Mouse (Mus musculus): ENCODE data around the gene Sapcd1. TPM values are rescaled to one million over a fixed set of nuclear protein-coding genes. Genes with fewer than 3 reads are reported as not detected.

The Sapcd1 gene
- polyA plus RNA-seq, 1 experiment from 2014 or later: 3.2 TPM

- no peaks in the 10 kb centered on the region; the same call in 1 of the 2 replicates for H3K27me3 ChIP-seq (replicated peaks; ENCODE audit: control insufficient read depth, insufficient read depth, low read length)
- H3K4me2 ChIP-seq (replicated peaks; ENCODE audit: low read depth): no peak overlapping the region
- no peak overlapping the region for H3K9ac ChIP-seq (ENCODE audit: low read depth, low read length)
- H3K9me3 ChIP-seq (ENCODE audit: control insufficient read depth): no peaks in the 10 kb centered on the region
- peaks cover 9% of the 10 kb centered on the region; the same call in 1 of the 2 replicates for H3K4me1 ChIP-seq (replicated peaks; ENCODE audit: control insufficient read depth, insufficient read depth, low read length)
- H3K36me3 ChIP-seq (ENCODE audit: control insufficient read depth, insufficient read depth): peaks cover 33% of the 10 kb centered on the region
- no peak for ATAC-seq
- no peak overlapping the region for H3K27ac ChIP-seq (ENCODE audit: low read depth, low read length)
- no peak overlapping the region for H3K4me3 ChIP-seq (ENCODE audit: low read depth, low read length)
- 71% methylated on average over 8 of the region's 8 CpGs for WGBS
- no peak for TF ChIP-seq CTCF (IDR thresholded peaks at IDR 0.05; ENCODE audit: low read depth)
Measured at GRCm38 (mm10) chr17:35061299-35061698, 33.5 kb upstream of the Sapcd1 start.

GRCm38 (mm10) chr17:35060737-35061297 lies 33.0 kb upstream of the Sapcd1 start:
- Histone ChIP-seq H3K27me3 (replicated peaks; ENCODE audit: control insufficient read depth, insufficient read depth, low read length) (no peaks in the 10 kb centered on the region; the same call in 1 of the 2 replicates), H3K36me3 (ENCODE audit: control insufficient read depth, insufficient read depth) (peaks cover 38% of the 10 kb centered on the region), H3K9ac (ENCODE audit: low read depth, low read length) (no peak overlapping the region), H3K4me3 (ENCODE audit: low read depth, low read length) (no peak overlapping the region), H3K4me2 (replicated peaks; ENCODE audit: low read depth) (peak overlapping the region; percentile 76; the same call in 1 of the 2 replicates), H3K4me1 (replicated peaks; ENCODE audit: control insufficient read depth, insufficient read depth, low read length) (peaks cover 9% of the 10 kb centered on the region; the same call in 1 of the 2 replicates), H3K27ac (ENCODE audit: low read depth, low read length) (no peak overlapping the region), H3K9me3 (ENCODE audit: control insufficient read depth) (no peaks in the 10 kb centered on the region)
- no peak for ATAC-seq
- WGBS: 62% methylated on average over 22 of the region's 22 CpGs
- no peak for TF ChIP-seq CTCF (IDR thresholded peaks at IDR 0.05; ENCODE audit: low read depth)

GRCm38 (mm10) chr17:35060071-35060470 lies 32.3 kb upstream of the Sapcd1 start:
- peak overlapping the region; percentile 59 for H3K4me3 ChIP-seq (ENCODE audit: low read depth, low read length)
- WGBS: 28% methylated on average over 14 of the region's 14 CpGs

GRCm38 (mm10) chr17:35058911-35059892 lies 31.4 kb upstream of the Sapcd1 start, which contains the start of gene Ddah2:
TSS of gene Ddah2 (plus strand) at chr17:35059035.
- Histone ChIP-seq H3K4me1 (replicated peaks; ENCODE audit: control insufficient read depth, insufficient read depth, low read length) (peaks cover 5% of the 10 kb centered on the region; the same call in 1 of the 2 replicates), H3K4me3 (ENCODE audit: low read depth, low read length) (peak within 1 kb of the TSS; percentile 59), H3K9ac (ENCODE audit: low read depth, low read length) (peak within 1 kb of the TSS; percentile 55), H3K27ac (ENCODE audit: low read depth, low read length) (peak within 1 kb of the TSS; percentile 76), H3K36me3 (ENCODE audit: control insufficient read depth, insufficient read depth) (peaks cover 53% of the 10 kb centered on the region), H3K4me2 (replicated peaks; ENCODE audit: low read depth) (peak within 1 kb of the TSS; percentile 76), H3K27me3 (replicated peaks; ENCODE audit: control insufficient read depth, insufficient read depth, low read length) (no peaks in the 10 kb centered on the region), H3K9me3 (ENCODE audit: control insufficient read depth) (no peaks in the 10 kb centered on the region)
- peak; percentile 74 for ATAC-seq
- under 1% methylated on average over 56 of the region's 57 CpGs for WGBS
- peak; percentile 81 for TF ChIP-seq CTCF (IDR thresholded peaks at IDR 0.05; ENCODE audit: low read depth)

More at GRCm38 (mm10) chr17:35060071-35060470, 32.3 kb upstream of the Sapcd1 start:
- Histone ChIP-seq H3K27me3 (replicated peaks; ENCODE audit: control insufficient read depth, insufficient read depth, low read length) (no peaks in the 10 kb centered on the region), H3K36me3 (ENCODE audit: control insufficient read depth, insufficient read depth) (peaks cover 44% of the 10 kb centered on the region), H3K4me1 (replicated peaks; ENCODE audit: control insufficient read depth, insufficient read depth, low read length) (peaks cover 6% of the 10 kb centered on the region; the same call in 1 of the 2 replicates), H3K9ac (ENCODE audit: low read depth, low read length) (peak overlapping the region; percentile 55), H3K4me2 (replicated peaks; ENCODE audit: low read depth) (peak overlapping the region; percentile 76), H3K9me3 (ENCODE audit: control insufficient read depth) (no peaks in the 10 kb centered on the region), H3K27ac (ENCODE audit: low read depth, low read length) (no peak overlapping the region)
- no peak for TF ChIP-seq CTCF (IDR thresholded peaks at IDR 0.05; ENCODE audit: low read depth)
- ATAC-seq: no peak

GRCm38 (mm10) chr17:35058316-35058715 lies 30.5 kb upstream of the Sapcd1 start:
- peaks cover 61% of the 10 kb centered on the region for H3K36me3 ChIP-seq (ENCODE audit: control insufficient read depth, insufficient read depth)
- no peak overlapping the region for H3K27ac ChIP-seq (ENCODE audit: low read depth, low read length)
- H3K27me3 ChIP-seq (replicated peaks; ENCODE audit: control insufficient read depth, insufficient read depth, low read length): no peaks in the 10 kb centered on the region
- WGBS: 51% methylated on average over 9 of the region's 9 CpGs
- H3K4me1 ChIP-seq (replicated peaks; ENCODE audit: control insufficient read depth, insufficient read depth, low read length): no peaks in the 10 kb centered on the region
- ATAC-seq: no peak
- no peak overlapping the region for H3K4me3 ChIP-seq (ENCODE audit: low read depth, low read length)
- 0 out of 2 replicates have a peak overlapping the region, but pooled peaks have one; percentile 55 for H3K9ac ChIP-seq (ENCODE audit: low read depth, low read length)
- TF ChIP-seq CTCF (IDR thresholded peaks at IDR 0.05; ENCODE audit: low read depth): no peak
- H3K9me3 ChIP-seq (ENCODE audit: control insufficient read depth): no peaks in the 10 kb centered on the region
- H3K4me2 ChIP-seq (replicated peaks; ENCODE audit: low read depth): no peak overlapping the region

GRCm38 (mm10) chr17:35057090-35057489 lies 29.3 kb upstream of the Sapcd1 start:
- H3K4me3 ChIP-seq (ENCODE audit: low read depth, low read length): no peak overlapping the region
- H3K4me2 ChIP-seq (replicated peaks; ENCODE audit: low read depth): no peak overlapping the region
- no peak for ATAC-seq
- H3K9me3 ChIP-seq (ENCODE audit: control insufficient read depth): no peaks in the 10 kb centered on the region
- no peaks in the 10 kb centered on the region for H3K27me3 ChIP-seq (replicated peaks; ENCODE audit: control insufficient read depth, insufficient read depth, low read length)
- 0 out of 2 replicates have a peak, but pooled peaks cover 3% of the 10 kb centered on the region for H3K4me1 ChIP-seq (replicated peaks; ENCODE audit: control insufficient read depth, insufficient read depth, low read length)
- no peak for TF ChIP-seq CTCF (IDR thresholded peaks at IDR 0.05; ENCODE audit: low read depth)
- no peak overlapping the region for H3K27ac ChIP-seq (ENCODE audit: low read depth, low read length)
- 73% methylated on average over 3 of the region's 3 CpGs for WGBS
- H3K36me3 ChIP-seq (ENCODE audit: control insufficient read depth, insufficient read depth): peaks cover 72% of the 10 kb centered on the region
- H3K9ac ChIP-seq (ENCODE audit: low read depth, low read length): no peak overlapping the region
